Mouse (Mus musculus): Measurements from ENCODE around the gene Txndc5. TPM values are rescaled to one million over a fixed set of nuclear protein-coding genes. Genes with fewer than 3 reads are reported as not detected.

The Txndc5 gene
- polyA plus RNA-seq, 1 experiment, result 29.2 TPM

GRCm38 (mm10) chr13:38544769-38545445 is 16.3 kb upstream of the Txndc5 start:
- Histone ChIP-seq H3K36me3 (replicated peaks; ENCODE audit: low read length) (no peaks in the 10 kb centered on the region), H3K4me3 (replicated peaks) (no peak overlapping the region), H3K4me1 (no peaks in the 10 kb centered on the region), H3K27me3 (replicated peaks) (peaks cover 8% of the 10 kb centered on the region), H3K9me3 (peaks cover 12% of the 10 kb centered on the region)
- TF ChIP-seq FLI1 (IDR thresholded peaks at IDR 0.05; ENCODE audit: low read length) (no peak), GATA1 (IDR thresholded peaks at IDR 0.05; ENCODE audit: borderline replicate concordance, low read length) (no peak)

DNA sequence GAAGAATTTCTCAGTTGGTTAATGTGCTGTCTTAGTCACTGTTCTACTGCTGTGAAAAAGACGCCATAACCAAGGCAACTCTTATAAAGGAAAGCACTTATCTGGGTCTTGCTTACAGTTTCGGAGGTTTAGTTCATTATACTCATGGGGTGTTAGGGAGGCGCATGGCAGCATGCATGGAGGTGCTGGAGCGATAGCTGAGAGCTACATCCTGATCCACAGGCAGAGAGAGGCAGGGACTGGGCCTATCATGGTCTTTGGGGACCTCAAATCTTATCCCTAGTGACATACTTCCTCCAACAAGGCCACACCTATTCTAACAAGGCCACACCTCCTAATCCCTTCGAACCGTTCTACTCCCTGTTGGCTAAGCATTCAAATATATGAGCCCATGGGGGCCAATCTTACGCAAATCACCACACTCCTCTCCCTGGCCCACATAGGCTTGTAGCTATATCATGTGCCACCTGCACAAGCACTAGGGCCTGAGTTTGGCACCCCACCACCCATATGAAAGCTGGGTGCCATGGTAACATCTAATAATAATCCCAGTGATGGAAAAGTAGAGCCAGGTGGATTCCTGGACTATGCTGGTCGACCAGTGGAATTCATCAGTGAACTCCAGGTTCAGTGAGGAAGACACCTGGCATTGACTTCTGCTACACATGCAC is 15.0 kb upstream of the Txndc5 start:
- Histone ChIP-seq H3K4me3 (replicated peaks) (no peak overlapping the region), H3K9me3 (peaks cover 8% of the 10 kb centered on the region; the same call in 1 of the 2 replicates), H3K36me3 (replicated peaks; ENCODE audit: low read length) (no peaks in the 10 kb centered on the region), H3K27me3 (replicated peaks) (peaks cover 13% of the 10 kb centered on the region), H3K4me1 (no peaks in the 10 kb centered on the region)
- TF ChIP-seq GATA1 (IDR thresholded peaks at IDR 0.05; ENCODE audit: borderline replicate concordance, low read length) (no peak), FLI1 (IDR thresholded peaks at IDR 0.05; ENCODE audit: low read length) (no peak)

- Histone ChIP-seq H3K4me3 (replicated peaks) (no peak overlapping the region), H3K9me3 (peaks cover 8% of the 10 kb centered on the region; the same call in 1 of the 2 replicates), H3K36me3 (replicated peaks; ENCODE audit: low read length) (no peaks in the 10 kb centered on the region), H3K27me3 (replicated peaks) (peaks cover 34% of the 10 kb centered on the region), H3K4me1 (no peaks in the 10 kb centered on the region; the same call in 1 of the 2 replicates)
- no peak for TF ChIP-seq GATA1 (IDR thresholded peaks at IDR 0.05; ENCODE audit: borderline replicate concordance, low read length)
- no peak for TF ChIP-seq FLI1 (IDR thresholded peaks at IDR 0.05; ENCODE audit: low read length)
Measured at GRCm38 (mm10) chr13:38539192-38539900, 10.7 kb upstream of the Txndc5 start.

DNA sequence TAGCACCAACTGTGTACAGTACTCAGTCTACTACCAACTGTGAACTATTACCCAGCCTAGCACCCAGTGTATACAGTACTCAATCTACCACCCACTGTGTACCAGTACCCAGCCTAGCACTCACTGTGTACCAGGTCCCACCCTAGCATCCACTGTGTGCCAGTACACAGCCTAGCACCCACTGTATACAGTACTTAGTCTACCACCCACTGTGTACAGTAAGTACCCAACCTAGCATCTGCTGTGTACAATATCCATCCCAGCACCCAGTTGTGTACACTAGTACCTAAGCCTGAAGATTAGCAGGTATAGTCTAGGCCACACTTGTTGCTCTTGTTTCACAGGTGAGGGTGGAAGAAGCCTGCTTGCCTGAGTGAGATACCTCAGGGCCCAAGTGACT is 8.9 kb upstream of the Txndc5 start:
- Histone ChIP-seq H3K9me3 (no peaks in the 10 kb centered on the region; the same call in 1 of the 2 replicates), H3K27me3 (replicated peaks) (peaks cover 43% of the 10 kb centered on the region), H3K4me1 (peaks cover 10% of the 10 kb centered on the region), H3K4me3 (replicated peaks) (no peak overlapping the region), H3K36me3 (replicated peaks; ENCODE audit: low read length) (no peaks in the 10 kb centered on the region)
- no peak for TF ChIP-seq FLI1 (IDR thresholded peaks at IDR 0.05; ENCODE audit: low read length)
- TF ChIP-seq GATA1 (IDR thresholded peaks at IDR 0.05; ENCODE audit: borderline replicate concordance, low read length), result no peak

DNA sequence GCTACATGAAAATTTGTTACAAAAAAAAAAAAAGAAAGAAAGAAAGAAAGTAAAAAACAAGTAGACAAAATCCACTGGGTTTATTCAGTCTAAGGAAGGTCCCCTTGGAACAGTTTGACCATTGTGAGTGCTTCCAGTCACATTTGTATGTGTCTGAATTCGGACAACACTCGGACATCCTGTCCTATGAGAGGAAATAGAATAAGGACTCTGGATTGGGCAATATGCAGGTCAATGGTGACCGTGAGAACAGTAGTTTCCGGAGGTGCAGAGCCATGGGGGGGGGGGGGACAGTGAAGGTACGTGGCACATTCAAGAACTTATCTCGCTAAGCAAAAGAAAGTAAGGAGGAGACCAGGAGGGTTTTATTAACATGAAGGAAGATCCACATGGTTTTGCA is 6.1 kb upstream of the Txndc5 start:
- TF ChIP-seq FLI1 (IDR thresholded peaks at IDR 0.05; ENCODE audit: low read length) (no peak), GATA1 (IDR thresholded peaks at IDR 0.05; ENCODE audit: borderline replicate concordance, low read length) (no peak)
- Histone ChIP-seq H3K36me3 (replicated peaks; ENCODE audit: low read length) (no peaks in the 10 kb centered on the region), H3K27me3 (replicated peaks) (peaks cover 56% of the 10 kb centered on the region), H3K4me1 (peaks cover 10% of the 10 kb centered on the region), H3K9me3 (no peaks in the 10 kb centered on the region), H3K4me3 (replicated peaks) (no peak overlapping the region)

GRCm38 (mm10) chr13:38534016-38534415 is 5.4 kb upstream of the Txndc5 start:
- Histone ChIP-seq H3K36me3 (replicated peaks; ENCODE audit: low read length) (no peaks in the 10 kb centered on the region), H3K9me3 (no peaks in the 10 kb centered on the region), H3K27me3 (replicated peaks) (peaks cover 59% of the 10 kb centered on the region), H3K4me3 (replicated peaks) (no peak overlapping the region), H3K4me1 (peaks cover 10% of the 10 kb centered on the region)
- TF ChIP-seq FLI1 (IDR thresholded peaks at IDR 0.05; ENCODE audit: low read length) (no peak), GATA1 (IDR thresholded peaks at IDR 0.05; ENCODE audit: borderline replicate concordance, low read length) (no peak)

DNA sequence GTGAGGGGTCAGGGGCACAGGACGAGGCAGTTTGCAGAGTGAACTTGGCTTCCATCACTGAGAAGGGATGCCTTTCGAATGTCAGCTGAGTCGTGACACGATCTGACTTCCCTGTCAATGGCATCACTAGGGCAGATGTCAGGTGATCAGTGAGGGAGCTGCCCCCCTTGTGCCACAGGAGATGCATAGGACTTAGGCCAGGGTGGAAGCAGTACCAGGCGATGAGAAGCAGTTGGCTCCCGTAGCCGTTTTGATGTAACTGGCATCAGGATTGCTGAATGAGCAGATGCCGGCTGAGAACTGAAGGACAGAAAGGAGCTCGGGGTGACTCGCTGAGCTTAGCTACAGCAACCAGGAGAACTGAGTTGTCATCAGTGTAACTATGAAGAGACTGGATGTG is 4.8 kb upstream of the Txndc5 start:
- peaks cover 61% of the 10 kb centered on the region for H3K27me3 ChIP-seq (replicated peaks)
- no peaks in the 10 kb centered on the region for H3K9me3 ChIP-seq
- no peak for TF ChIP-seq GATA1 (IDR thresholded peaks at IDR 0.05; ENCODE audit: borderline replicate concordance, low read length)
- H3K4me3 ChIP-seq (replicated peaks), result peak overlapping the region; percentile 62
- H3K4me1 ChIP-seq, result peaks cover 16% of the 10 kb centered on the region
- H3K36me3 ChIP-seq (replicated peaks; ENCODE audit: low read length), result no peaks in the 10 kb centered on the region

DNA sequence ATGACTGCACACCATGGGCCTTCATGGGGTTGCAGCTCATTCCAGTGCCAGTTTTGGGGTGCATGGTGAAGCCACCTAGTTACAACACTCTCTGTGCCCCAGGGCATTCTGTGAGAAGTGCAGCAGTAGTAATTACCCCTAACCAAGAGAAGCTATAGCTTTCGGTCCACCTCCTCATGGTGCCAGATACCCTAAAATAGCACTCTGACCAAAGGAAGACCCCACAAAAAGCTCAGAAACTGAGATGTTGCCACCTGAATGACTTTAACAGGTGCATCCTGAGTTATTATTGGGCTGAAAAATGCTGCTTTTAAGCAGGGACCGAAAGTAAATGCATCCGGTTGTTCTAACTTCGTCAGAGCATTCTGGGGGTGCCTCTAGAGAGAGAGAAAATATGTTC is 2.9 kb upstream of the Txndc5 start:
- Histone ChIP-seq H3K36me3 (replicated peaks; ENCODE audit: low read length) (no peaks in the 10 kb centered on the region), H3K27me3 (replicated peaks) (peaks cover 52% of the 10 kb centered on the region), H3K4me1 (peaks cover 31% of the 10 kb centered on the region), H3K9me3 (no peaks in the 10 kb centered on the region), H3K4me3 (replicated peaks) (no peak overlapping the region)
- TF ChIP-seq GATA1 (IDR thresholded peaks at IDR 0.05; ENCODE audit: borderline replicate concordance, low read length) (no peak), FLI1 (IDR thresholded peaks at IDR 0.05; ENCODE audit: low read length) (no peak)

DNA sequence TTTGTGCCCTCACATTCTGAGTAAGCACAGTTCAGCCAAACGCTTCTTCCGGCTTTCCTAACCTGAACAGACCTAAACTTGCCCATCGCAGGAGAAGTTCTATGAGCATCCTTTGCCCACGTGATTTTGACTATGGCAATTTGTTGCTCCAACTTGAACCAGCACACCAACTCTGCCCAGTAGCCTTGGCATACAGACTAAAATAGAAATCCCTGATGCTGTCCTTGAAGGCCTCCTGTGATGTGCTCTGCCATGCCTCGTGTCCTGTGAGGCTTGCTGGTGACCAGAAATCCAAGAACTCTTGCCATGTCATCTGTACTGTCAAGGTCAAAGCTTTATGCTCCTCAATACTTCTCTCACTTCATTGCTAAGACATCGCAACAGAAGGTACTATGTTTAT is 952 bp upstream of the Txndc5 start:
- H3K27me3 ChIP-seq (replicated peaks), result peaks cover 41% of the 10 kb centered on the region
- no peak overlapping the region for H3K4me3 ChIP-seq (replicated peaks)
- H3K9me3 ChIP-seq, result no peaks in the 10 kb centered on the region
- TF ChIP-seq GATA1 (IDR thresholded peaks at IDR 0.05; ENCODE audit: borderline replicate concordance, low read length) (no peak), FLI1 (IDR thresholded peaks at IDR 0.05; ENCODE audit: low read length) (no peak)
- H3K36me3 ChIP-seq (replicated peaks; ENCODE audit: low read length), result peaks cover 7% of the 10 kb centered on the region
- peaks cover 47% of the 10 kb centered on the region for H3K4me1 ChIP-seq

Measured in megakaryocyte, embryonic 14.5 days (primary cell).